Mouse (Mus musculus): Measurements from ENCODE around the gene Ckap5.
"Not testable (repeated sequence)": the region's sequence is repeated elsewhere in the genome, so short reads cannot be mapped to it uniquely, and the experiment has no call there.

DNA sequence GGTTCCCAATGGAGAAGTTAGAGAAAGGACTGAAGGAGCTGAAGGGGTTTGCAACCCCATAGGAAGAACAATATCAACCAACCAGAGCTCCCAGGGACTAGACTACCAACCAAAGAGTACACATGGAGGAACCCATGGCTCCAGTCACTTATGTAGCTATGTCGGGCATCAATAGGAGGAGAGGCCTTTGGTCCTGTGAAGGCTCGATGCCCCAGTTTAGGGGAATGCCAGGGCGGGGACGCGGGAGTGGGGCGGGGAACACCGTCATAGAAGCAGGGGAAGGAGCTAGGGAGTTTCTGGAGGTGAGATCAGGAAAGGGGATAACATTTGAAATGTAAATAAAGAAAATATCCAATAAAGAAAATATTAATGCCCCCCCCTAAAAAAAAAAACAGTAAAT is 96.8 kb downstream of the Ckap5 start:
- TF ChIP-seq CTCF (IDR thresholded peaks at IDR 0.05); POLR2A (IDR thresholded peaks at IDR 0.05; ENCODE audit: insufficient read depth, low read depth, low read length); EP300 (IDR thresholded peaks at IDR 0.05; ENCODE audit: insufficient read depth, low read depth, low read length): not testable (repeated sequence)
